Mouse (Mus musculus) kidney, adult 10 weeks (tissue): Measurements from ENCODE around the gene Ndufaf1. TPM values are rescaled to one million over a fixed set of nuclear protein-coding genes. Genes with fewer than 3 reads are reported as not detected.

Experiments used
- polyA plus RNA-seq: library from polyadenylated mRNA; stranded (reverse); fragments of 350-450 nt; fragmentation: Illumina TruSeq; extraction: RNeasy Lipid Tissue Mini Kit (QIAGEN cat#74804); gene quantifications from one replicate; pipeline ENCODE4 v1.2.3, GENCODE M21; 2014; ENCODE audit warnings: low read depth, low replicate concordance

Ndufaf1 gene
- polyA plus RNA-seq: 125 TPM

DNA sequence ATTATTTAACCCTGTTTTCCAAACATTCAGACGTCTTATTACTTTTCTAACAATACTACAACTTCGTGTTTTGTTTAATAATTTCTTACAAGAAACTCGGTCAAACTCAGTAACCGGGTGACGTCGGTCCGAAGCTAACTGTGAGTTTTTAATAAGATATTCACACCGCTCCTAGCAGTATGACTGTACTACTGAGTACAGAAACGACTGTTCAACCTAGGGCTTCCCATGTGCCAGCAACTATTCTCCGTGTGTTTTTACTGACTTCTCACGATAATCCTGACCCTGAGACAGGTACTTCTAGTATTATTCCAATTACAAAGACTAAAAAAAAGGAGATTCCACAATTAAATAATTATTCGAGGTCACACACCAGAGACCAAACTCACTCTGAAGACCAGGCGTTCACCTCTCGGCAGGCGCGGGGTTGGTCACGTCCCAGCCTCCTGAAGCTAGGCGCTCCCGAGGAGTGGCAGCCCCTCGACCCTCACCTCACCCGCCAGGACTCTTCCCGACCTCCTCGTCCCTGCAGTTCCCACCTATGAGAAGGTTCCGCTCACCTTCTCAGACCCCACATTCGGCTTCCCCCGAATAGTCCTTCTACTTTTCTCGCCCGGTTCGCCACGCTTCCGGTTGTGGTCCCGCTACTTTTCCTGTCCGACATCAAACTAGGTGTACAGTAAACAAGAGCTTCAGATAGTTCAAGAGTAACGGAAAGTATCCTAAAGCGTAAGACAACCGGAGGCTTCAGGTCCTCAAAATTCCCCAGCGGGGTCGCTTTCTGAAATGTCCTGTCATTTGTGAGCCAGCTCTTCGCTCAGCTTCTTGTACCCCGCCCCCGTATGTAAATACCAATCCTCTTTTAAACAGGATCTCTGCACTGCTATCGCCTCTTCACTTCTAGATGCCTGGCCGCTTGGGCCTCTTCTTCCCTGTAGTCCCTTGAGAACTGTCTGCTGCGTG, at the start of gene Ndufaf1:
Gene Ndufaf1 (minus strand): TSS at position 608 of the 963 bp plus-strand sequence.

DNA sequence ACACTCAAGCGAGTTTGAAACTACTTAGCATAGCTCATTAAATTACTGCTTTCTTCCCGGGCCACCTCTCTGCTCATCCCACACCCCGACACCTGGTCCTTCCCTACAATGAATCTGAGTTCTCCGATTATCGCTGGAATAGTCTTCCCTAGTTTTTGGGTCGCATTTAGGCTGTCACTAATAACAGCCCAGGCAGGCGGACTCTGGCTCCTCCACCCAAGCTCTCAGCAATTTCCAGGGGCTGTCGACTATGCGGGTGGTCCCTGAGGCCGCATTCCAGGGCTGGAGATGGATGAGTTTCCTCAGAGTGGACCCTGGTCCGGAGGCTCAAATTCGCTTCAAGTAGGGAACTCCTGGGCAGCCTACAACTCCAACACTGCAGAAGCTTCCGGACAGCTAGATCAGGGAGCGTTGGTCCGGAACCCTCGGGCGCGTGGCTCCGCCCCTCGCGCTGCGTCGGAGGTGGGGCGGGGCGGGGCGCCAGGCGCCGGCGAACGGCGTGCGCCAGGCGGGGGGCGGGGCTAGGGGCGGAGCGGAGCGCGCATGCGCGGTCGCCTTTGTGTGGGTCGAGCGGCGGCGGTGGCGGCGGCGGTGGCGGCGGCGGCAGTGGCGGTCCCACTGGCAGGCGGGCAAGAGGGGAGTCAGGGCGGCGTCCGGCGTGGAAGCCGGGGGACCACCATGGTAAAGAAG, 12.0 kb upstream of the Ndufaf1 start, which contains the start of gene Rtf1:
Gene Rtf1 (plus strand): TSS at position 544 of the 690 bp plus-strand sequence.

DNA sequence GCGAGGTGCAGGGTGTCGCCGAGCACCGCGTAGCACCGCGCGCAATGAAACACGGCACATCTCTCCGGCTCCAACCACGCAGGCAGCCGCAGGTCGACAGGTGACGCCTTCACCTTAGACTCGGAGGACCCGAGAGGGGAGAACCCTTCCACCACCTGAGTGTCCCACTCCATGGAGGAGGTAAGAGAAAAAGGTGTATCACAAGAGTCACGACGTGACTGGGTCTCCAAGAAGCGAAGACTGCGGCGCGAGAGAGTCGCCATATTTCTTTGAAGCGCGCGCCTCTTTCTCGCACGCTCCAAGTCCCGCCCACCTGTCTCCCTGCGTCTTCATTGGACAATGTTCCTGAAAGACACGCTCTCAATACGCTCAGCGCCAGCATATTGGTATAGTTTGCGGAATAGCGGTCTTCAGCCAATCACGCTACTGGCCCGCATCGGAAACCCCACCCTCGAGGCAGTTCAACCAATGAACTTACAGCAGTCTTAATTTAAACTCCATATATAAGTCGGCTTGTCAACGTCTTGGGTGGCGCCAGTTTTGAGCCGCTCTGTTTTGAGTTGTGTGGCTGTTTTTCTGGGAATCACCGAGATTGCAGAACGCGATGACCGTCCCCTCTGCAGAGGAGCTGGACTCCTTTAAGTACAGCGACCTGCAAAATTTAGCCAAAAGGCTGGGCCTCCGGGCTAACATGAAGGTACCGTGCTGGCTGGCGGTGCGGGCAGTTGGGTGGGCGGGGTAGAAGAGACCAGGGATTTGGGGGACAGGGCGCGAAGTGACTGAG, 44.2 kb downstream of the Ndufaf1 start, which contains the start of the genes Nusap1 and Oip5:
Gene Nusap1 (plus strand): TSS at position 100 of the 784 bp plus-strand sequence.
Gene Oip5 (minus strand): TSS at position 271 of the 784 bp plus-strand sequence.

Other genes with a start within 250 kb of the Ndufaf1 start
- gene Ino80, start 185.1 kb downstream of the Ndufaf1 start, polyA plus RNA-seq: 14.5 TPM
- gene Exd1, start 115.2 kb downstream of the Ndufaf1 start, polyA plus RNA-seq: 0.36 TPM
- 314 TPM for gene Chp1, start 115.1 kb downstream of the Ndufaf1 start, polyA plus RNA-seq
- 1.1 TPM for gene Nusap1, start 44.5 kb downstream of the Ndufaf1 start, polyA plus RNA-seq
- gene Oip5, start 44.4 kb downstream of the Ndufaf1 start, polyA plus RNA-seq: 1.1 TPM
- gene Rtf1, start 12.2 kb upstream of the Ndufaf1 start, polyA plus RNA-seq: 18.9 TPM
- not detected for gene Itpka, start 79.5 kb upstream of the Ndufaf1 start, polyA plus RNA-seq
- gene Ltk, start 97.6 kb upstream of the Ndufaf1 start, polyA plus RNA-seq: not detected
- 0.44 TPM for gene Rpap1, start 124.7 kb upstream of the Ndufaf1 start, polyA plus RNA-seq
- gene Tyro3, start 134.9 kb upstream of the Ndufaf1 start, polyA plus RNA-seq: 0.44 TPM
- 30.2 TPM for gene Mga, start 234.4 kb upstream of the Ndufaf1 start, polyA plus RNA-seq